Mouse (Mus musculus): ENCODE measurements around the gene Arhgef10l. TPM values are rescaled to one million over a fixed set of nuclear protein-coding genes. Genes with fewer than 3 reads are reported as not detected.

Arhgef10l gene
- polyA plus RNA-seq, 1 experiment from 2014 or later = 12.1 TPM

DNA sequence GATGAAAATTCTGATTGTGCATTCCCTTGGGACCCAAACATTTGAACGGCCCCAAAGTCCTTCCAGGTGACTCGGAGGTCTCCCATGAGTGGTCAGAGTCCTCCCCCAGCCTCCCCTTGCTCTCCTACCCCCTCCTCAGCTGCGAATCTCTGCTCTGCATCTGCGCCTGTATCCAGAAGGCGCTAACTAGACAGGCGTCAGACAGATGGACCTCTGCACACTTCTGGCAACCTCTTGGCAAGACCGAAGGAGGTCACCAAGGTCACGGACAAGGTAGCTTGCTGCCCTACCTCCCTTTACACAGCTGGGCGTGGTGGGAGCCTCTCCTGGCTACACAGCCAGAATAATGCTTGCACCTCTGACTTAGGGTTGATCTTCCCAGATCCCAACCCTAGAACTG is 25.1 kb downstream of the Arhgef10l start:
- WGBS = 75% methylated on average over 9 of the region's 9 CpGs
- Histone ChIP-seq H3K27ac (ENCODE audit: low read length) (no peak overlapping the region), H3K9me3 (ENCODE audit: control insufficient read depth, low read length) (no peaks in the 10 kb centered on the region), H3K27me3 (replicated peaks; ENCODE audit: control insufficient read depth, insufficient read depth, low read length) (no peaks in the 10 kb centered on the region), H3K9ac (ENCODE audit: low read depth, low read length) (no peak overlapping the region), H3K4me2 (ENCODE audit: low read depth, low read length) (no peak overlapping the region), H3K4me1 (ENCODE audit: control insufficient read depth, insufficient read depth, low read length) (peaks cover 19% of the 10 kb centered on the region), H3K4me3 (ENCODE audit: low read length) (no peak overlapping the region), H3K36me3 (ENCODE audit: control insufficient read depth, insufficient read depth, low read length) (no peaks in the 10 kb centered on the region)
- no peak for ATAC-seq

DNA sequence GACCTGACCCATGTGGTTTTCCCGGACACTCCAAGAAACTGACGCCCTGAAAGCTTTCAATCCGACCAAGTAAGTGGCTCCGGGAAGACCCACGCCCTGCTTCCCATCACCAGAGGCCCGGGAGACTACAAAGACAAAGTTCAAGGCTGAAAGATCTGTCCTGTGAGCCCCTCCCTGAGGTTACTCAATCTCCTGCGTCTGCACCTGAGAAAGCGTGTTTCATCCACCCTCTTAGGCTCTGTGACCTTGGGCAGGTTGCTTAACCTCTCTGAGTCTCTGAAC is 25.6 kb downstream of the Arhgef10l start:
- ATAC-seq = peak; percentile 49
- no peaks in the 10 kb centered on the region for H3K9me3 ChIP-seq (ENCODE audit: control insufficient read depth, low read length)
- peaks cover 20% of the 10 kb centered on the region for H3K4me1 ChIP-seq (ENCODE audit: control insufficient read depth, insufficient read depth, low read length)
- H3K4me2 ChIP-seq (ENCODE audit: low read depth, low read length) = no peak overlapping the region
- H3K27ac ChIP-seq (ENCODE audit: low read length) = no peak overlapping the region
- no peak overlapping the region for H3K4me3 ChIP-seq (ENCODE audit: low read length)
- no peaks in the 10 kb centered on the region for H3K36me3 ChIP-seq (ENCODE audit: control insufficient read depth, insufficient read depth, low read length)
- H3K9ac ChIP-seq (ENCODE audit: low read depth, low read length) = no peak overlapping the region
- WGBS = 78% methylated on average over 8 of the region's 8 CpGs
- H3K27me3 ChIP-seq (replicated peaks; ENCODE audit: control insufficient read depth, insufficient read depth, low read length) = no peaks in the 10 kb centered on the region

DNA sequence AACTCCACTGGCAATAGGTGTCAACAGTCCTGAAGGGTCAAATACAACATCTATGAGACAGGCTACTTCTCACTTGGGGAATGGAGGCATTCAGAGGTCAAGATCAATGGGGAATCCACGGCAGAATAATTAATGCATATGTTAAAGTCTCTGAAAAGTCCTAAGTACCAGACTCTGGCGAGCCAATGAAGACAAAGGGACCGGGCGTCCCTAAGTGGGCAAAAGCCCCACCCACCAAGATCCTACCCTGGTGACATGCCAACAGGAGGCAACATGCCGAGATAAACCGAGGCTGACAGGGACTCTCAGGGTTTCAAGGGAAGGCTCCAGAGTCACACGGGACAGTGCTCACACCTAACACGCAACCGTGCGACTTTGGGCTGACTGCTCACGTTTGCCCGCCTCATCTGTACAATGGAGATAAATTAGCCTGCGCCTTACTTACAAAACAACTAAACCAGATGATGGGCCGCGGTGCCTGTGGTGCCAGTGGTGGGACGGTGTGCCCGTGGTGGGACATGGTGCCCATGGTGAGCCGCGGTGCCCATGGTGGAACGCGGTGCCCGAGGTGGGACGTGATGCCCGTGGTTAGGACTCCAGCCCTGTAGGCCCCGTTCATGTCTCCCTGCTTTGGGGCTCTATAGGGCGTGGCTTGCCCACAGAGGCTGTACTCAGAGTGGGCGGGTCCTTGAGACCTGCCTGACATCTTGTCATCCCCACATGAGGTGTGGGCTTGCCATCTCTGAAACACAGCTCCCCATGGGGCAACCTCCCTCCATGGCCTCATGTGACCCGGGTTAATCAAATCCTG is 26.2 kb downstream of the Arhgef10l start:
- ATAC-seq = peak; percentile 34; the same call in 1 of the 2 replicates
- Histone ChIP-seq H3K4me2 (ENCODE audit: low read depth, low read length) (no peak overlapping the region), H3K4me3 (ENCODE audit: low read length) (no peak overlapping the region), H3K4me1 (ENCODE audit: control insufficient read depth, insufficient read depth, low read length) (peaks cover 22% of the 10 kb centered on the region), H3K9ac (ENCODE audit: low read depth, low read length) (no peak overlapping the region), H3K9me3 (ENCODE audit: control insufficient read depth, low read length) (no peaks in the 10 kb centered on the region), H3K27ac (ENCODE audit: low read length) (no peak overlapping the region), H3K27me3 (replicated peaks; ENCODE audit: control insufficient read depth, insufficient read depth, low read length) (no peaks in the 10 kb centered on the region), H3K36me3 (ENCODE audit: control insufficient read depth, insufficient read depth, low read length) (no peaks in the 10 kb centered on the region)
- 87% methylated on average over 28 of the region's 28 CpGs for WGBS

DNA sequence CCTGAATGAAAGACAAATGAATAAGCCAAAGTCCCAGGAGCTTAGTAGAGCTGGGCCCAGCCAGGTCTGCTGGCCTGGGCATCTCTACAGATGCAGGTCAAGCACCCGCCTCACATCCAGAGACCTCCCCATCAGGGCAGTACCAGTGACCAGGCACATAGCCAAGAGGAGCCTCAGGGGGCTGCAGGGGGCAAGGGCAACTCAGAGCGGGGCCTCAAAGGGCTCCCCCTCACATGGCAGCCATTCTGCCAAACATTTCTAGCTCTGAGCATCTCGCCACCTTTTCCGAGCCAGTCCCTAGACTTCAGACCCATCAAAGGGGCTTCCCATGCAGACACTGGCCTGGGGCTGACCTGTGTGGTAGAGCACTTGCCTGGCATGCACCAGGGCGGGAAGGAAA is 27.2 kb downstream of the Arhgef10l start:
- H3K27ac ChIP-seq (ENCODE audit: low read length) = no peak overlapping the region
- H3K4me3 ChIP-seq (ENCODE audit: low read length) = no peak overlapping the region
- 90% methylated on average over 5 of the region's 5 CpGs for WGBS
- H3K9ac ChIP-seq (ENCODE audit: low read depth, low read length) = no peak overlapping the region
- no peaks in the 10 kb centered on the region for H3K36me3 ChIP-seq (ENCODE audit: control insufficient read depth, insufficient read depth, low read length)
- no peak for ATAC-seq
- no peak overlapping the region for H3K4me2 ChIP-seq (ENCODE audit: low read depth, low read length)
- peaks cover 22% of the 10 kb centered on the region for H3K4me1 ChIP-seq (ENCODE audit: control insufficient read depth, insufficient read depth, low read length)
- no peaks in the 10 kb centered on the region for H3K9me3 ChIP-seq (ENCODE audit: control insufficient read depth, low read length)
- no peaks in the 10 kb centered on the region for H3K27me3 ChIP-seq (replicated peaks; ENCODE audit: control insufficient read depth, insufficient read depth, low read length)

DNA sequence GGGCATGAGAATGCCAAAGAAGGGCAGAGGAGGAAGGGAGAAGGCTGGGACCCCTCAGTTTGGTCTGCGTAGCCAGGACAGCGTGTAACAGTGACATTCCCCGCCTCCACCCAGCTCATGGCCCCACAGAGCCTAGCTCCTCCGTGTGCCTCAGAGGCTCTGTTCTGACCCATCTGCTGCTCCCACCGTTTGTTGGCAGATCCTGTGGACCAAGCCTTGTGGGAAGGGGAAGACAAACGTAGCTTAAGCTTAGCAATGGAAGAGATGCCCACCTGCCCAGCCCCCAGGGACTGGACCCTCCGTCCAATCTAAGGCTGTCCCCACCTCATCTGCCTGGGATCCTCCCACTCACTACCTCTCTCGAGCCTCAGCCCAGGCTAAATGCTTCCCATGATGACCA is 28.5 kb downstream of the Arhgef10l start:
- Histone ChIP-seq H3K27me3 (replicated peaks; ENCODE audit: control insufficient read depth, insufficient read depth, low read length) (no peaks in the 10 kb centered on the region), H3K9ac (ENCODE audit: low read depth, low read length) (no peak overlapping the region), H3K27ac (ENCODE audit: low read length) (no peak overlapping the region), H3K36me3 (ENCODE audit: control insufficient read depth, insufficient read depth, low read length) (no peaks in the 10 kb centered on the region), H3K4me1 (ENCODE audit: control insufficient read depth, insufficient read depth, low read length) (peaks cover 22% of the 10 kb centered on the region), H3K4me2 (ENCODE audit: low read depth, low read length) (no peak overlapping the region), H3K9me3 (ENCODE audit: control insufficient read depth, low read length) (no peaks in the 10 kb centered on the region), H3K4me3 (ENCODE audit: low read length) (no peak overlapping the region)
- no peak for ATAC-seq
- WGBS = 71% methylated on average over 8 of the region's 8 CpGs

DNA sequence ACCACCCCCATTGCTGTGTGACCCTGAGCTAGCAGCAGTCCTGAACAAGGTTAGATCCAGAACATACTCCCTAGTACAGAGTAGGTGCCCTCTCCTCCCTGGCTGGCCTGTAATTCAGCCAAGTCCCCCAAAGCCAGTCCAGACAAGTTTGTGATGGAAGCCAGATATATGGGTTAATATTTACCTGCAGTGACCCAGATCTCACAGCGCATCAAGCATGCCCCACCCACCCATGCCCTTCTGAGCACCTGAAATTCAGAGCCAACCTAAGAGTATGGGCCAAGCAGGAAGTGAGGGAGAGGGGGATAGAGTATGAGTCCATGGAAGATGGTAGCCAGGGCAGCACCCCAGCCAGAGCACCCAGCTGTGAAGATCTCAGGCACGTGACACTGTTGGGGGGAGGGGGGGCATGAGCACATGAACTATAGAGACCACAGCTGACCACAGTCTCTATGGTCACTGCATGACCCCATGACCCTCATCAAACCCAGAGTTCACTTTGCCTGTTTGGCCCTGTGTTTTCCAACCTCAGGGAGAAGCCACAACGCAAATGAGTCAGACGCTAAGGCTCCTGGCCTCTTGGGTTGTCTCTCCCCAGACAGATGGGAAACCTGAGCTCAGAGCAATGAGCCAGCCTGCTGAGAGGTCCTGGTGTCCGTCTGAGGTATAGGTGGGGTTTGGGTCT is 29.4 kb downstream of the Arhgef10l start:
- Histone ChIP-seq H3K36me3 (ENCODE audit: control insufficient read depth, insufficient read depth, low read length) (no peaks in the 10 kb centered on the region), H3K4me3 (ENCODE audit: low read length) (no peak overlapping the region), H3K27ac (ENCODE audit: low read length) (no peak overlapping the region), H3K4me2 (ENCODE audit: low read depth, low read length) (no peak overlapping the region), H3K9ac (ENCODE audit: low read depth, low read length) (no peak overlapping the region), H3K27me3 (replicated peaks; ENCODE audit: control insufficient read depth, insufficient read depth, low read length) (no peaks in the 10 kb centered on the region), H3K9me3 (ENCODE audit: control insufficient read depth, low read length) (no peaks in the 10 kb centered on the region), H3K4me1 (ENCODE audit: control insufficient read depth, insufficient read depth, low read length) (peaks cover 20% of the 10 kb centered on the region)
- peak; percentile 57 for ATAC-seq
- WGBS = 46% methylated on average over 5 of the region's 5 CpGs

DNA sequence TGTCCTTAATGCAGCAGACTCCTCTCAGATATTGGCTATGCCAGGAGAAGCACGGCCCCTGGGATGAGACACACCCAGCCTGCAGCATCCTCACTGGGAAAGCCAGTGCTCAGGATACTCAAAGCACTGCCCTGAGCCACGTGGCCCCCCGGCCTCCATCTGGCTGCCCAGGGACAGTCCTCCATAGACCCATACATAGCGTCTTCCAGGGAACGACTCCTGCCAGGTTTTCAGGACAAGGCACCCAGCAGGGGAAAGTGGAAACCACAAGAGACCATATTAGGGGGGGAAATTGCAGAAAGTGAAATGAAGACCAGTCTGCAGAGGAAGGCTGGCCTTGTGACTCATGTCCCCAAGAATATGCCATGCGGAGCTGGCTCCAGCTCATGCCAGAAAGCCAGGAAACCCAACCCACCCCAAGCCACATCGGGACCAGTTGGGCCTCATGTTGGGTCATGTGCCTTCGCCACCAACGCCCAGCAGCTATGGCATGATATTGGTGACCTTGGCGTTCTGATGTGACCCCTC is 30.9 kb downstream of the Arhgef10l start:
- WGBS = 80% methylated on average over 10 of the region's 10 CpGs
- H3K27ac ChIP-seq (ENCODE audit: low read length) = no peak overlapping the region
- no peak overlapping the region for H3K4me2 ChIP-seq (ENCODE audit: low read depth, low read length)

DNA sequence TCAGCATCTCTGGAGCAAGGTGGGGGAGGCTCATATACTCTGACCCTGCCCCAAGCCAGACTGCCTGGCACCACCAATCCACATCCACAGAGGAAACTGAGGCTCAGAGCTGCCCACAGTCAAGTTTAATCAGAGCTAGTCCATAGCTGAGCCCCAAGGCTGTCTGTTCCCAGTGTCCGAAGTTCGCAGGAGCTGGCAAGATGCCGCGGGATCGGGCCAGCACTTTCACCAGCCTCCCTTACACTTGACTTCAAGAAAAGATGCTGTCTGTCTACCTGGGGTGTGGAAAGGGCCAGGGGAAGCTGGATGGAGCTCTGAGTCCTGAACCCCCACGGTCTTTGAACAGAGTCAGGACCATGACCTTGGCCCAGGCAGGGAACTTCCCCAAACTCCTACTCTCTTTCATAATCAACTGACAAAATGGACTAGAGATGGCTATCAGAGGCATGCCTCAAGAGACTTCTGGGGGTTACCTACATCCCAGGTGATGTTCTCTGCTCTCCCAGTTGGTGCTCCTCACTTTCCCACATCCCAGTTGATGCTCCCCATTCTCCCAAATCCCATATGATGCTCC is 34.4 kb downstream of the Arhgef10l start:
- 80% methylated on average over 6 of the region's 6 CpGs for WGBS
- H3K4me2 ChIP-seq (ENCODE audit: low read depth, low read length) = no peak overlapping the region
- H3K9ac ChIP-seq (ENCODE audit: low read depth, low read length) = peak overlapping the region; percentile 53
- H3K27me3 ChIP-seq (replicated peaks; ENCODE audit: control insufficient read depth, insufficient read depth, low read length) = no peaks in the 10 kb centered on the region
- peak overlapping the region; percentile 57 for H3K27ac ChIP-seq (ENCODE audit: low read length)
- no peaks in the 10 kb centered on the region for H3K9me3 ChIP-seq (ENCODE audit: control insufficient read depth, low read length)
- no peak overlapping the region for H3K4me3 ChIP-seq (ENCODE audit: low read length)
- ATAC-seq = no peak
- H3K4me1 ChIP-seq (ENCODE audit: control insufficient read depth, insufficient read depth, low read length) = peaks cover 20% of the 10 kb centered on the region
- H3K36me3 ChIP-seq (ENCODE audit: control insufficient read depth, insufficient read depth, low read length) = no peaks in the 10 kb centered on the region

More for the DNA sequence above, 30.9 kb downstream of the Arhgef10l start:
- peaks cover 19% of the 10 kb centered on the region for H3K4me1 ChIP-seq (ENCODE audit: control insufficient read depth, insufficient read depth, low read length)
- H3K9ac ChIP-seq (ENCODE audit: low read depth, low read length) = peak overlapping the region; percentile 19; the same call in 1 of the 2 replicates
- H3K36me3 ChIP-seq (ENCODE audit: control insufficient read depth, insufficient read depth, low read length) = no peaks in the 10 kb centered on the region
- H3K9me3 ChIP-seq (ENCODE audit: control insufficient read depth, low read length) = no peaks in the 10 kb centered on the region
- H3K4me3 ChIP-seq (ENCODE audit: low read length) = no peak overlapping the region
- no peaks in the 10 kb centered on the region for H3K27me3 ChIP-seq (replicated peaks; ENCODE audit: control insufficient read depth, insufficient read depth, low read length)
- no peak for ATAC-seq

DNA sequence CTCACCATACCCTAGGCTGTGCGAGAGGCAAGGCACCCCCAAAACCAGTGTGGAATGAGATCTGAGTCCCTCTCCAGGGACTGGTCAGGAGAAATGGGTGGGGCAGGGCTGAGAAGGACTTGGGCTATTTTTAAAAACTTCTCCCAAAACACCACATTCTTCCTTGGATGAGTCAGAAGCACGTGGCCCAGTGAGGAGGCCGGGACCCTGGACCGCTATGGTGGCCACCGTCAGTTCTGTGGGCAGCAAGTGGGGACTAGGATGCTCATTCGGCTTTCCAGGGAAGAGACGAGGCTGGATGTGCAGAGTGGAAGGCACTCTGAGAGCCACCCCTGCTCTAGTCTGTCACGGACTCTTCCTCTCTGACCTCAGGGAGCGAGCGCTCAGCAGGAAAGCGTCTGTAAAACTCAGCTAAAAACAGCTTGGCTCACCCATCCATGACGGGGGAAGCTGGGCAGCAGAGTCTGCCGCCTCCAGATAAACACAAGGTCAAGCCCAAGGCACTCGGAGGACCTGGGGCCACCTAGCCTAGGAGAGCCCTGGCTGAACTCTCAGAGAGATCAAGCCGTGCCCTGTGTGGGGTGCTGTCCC is 35.1 kb downstream of the Arhgef10l start:
- 45% methylated on average over 15 of the region's 15 CpGs for WGBS
- peak overlapping the region; percentile 53 for H3K9ac ChIP-seq (ENCODE audit: low read depth, low read length)
- H3K4me3 ChIP-seq (ENCODE audit: low read length) = no peak overlapping the region
- no peaks in the 10 kb centered on the region for H3K27me3 ChIP-seq (replicated peaks; ENCODE audit: control insufficient read depth, insufficient read depth, low read length)
- H3K9me3 ChIP-seq (ENCODE audit: control insufficient read depth, low read length) = no peaks in the 10 kb centered on the region
- peak; percentile 34 for ATAC-seq
- peaks cover 18% of the 10 kb centered on the region for H3K4me1 ChIP-seq (ENCODE audit: control insufficient read depth, insufficient read depth, low read length)
- H3K4me2 ChIP-seq (ENCODE audit: low read depth, low read length) = no peak overlapping the region
- no peaks in the 10 kb centered on the region for H3K36me3 ChIP-seq (ENCODE audit: control insufficient read depth, insufficient read depth, low read length)
- peak overlapping the region; percentile 57 for H3K27ac ChIP-seq (ENCODE audit: low read length)
